ENCODE assay signal across 11 mouse cellular contexts in the genomic region with DNA sequence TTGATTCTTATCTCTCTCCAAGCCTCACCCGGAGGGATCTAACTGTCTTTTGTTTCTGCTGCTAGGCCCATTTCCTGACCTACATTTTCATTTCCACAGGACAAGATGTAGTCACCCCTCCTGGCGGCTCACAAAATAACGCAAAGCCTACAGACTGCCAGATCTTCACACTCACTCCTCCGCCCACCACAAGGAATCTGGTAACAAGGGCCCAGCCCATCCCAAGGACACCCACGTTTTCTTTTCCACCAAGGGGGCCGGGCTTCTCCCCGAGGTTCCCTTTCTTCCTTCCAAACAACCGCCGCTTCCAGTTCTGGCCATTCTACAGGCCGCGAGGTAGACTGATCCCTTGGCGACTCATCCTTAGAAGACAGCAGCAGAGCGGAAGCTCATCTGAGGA. TPM values are rescaled to one million over a fixed set of nuclear protein-coding genes. Genes with fewer than 3 reads are reported as not detected.
DNase-seq lines count a peak whose midpoint lies in the region; ATAC-seq and TF ChIP-seq lines count a peak whose summit lies in the region.
"Had no signal": no experiment of that assay in that cellular context is flagged by ENCODE, and none has a peak within 500 bp of the region (broad histone marks: within the 10 kb centered on the region; RNA-seq: fewer than 3 reads in every experiment).

No protein-coding gene starts in this region.

- H3K4me1 ChIP-seq in E14TG2a.4 (replicated peaks; ENCODE audit: low read depth, low read length), result peaks cover 37% of the 10 kb centered on the region
- H3K4me1 ChIP-seq in forebrain, embryonic 13.5 days, result no peaks in the 10 kb centered on the region

- peak overlapping the region; percentile 35 for H3K27ac ChIP-seq in gastrocnemius, adult 2 months
- H3K27ac ChIP-seq in forebrain, embryonic 13.5 days, result no peak overlapping the region

- H3K36me3 ChIP-seq in E14TG2a.4 (ENCODE audit: insufficient read depth, low read length), result no peaks in the 10 kb centered on the region
- no peaks in the 10 kb centered on the region for H3K36me3 ChIP-seq in forebrain, embryonic 13.5 days (ENCODE audit: poor library complexity, severe bottlenecking)

- peaks cover 21% of the 10 kb centered on the region for H3K9me3 ChIP-seq in E14TG2a.4 (ENCODE audit: low read length)
- H3K9me3 ChIP-seq in forebrain, embryonic 13.5 days (replicated peaks), result peaks cover 5% of the 10 kb centered on the region; the same call in 1 of the 2 replicates

- no peaks in the 10 kb centered on the region for H3K27me3 ChIP-seq in E14TG2a.4 (ENCODE audit: insufficient read depth, low read length)
- H3K27me3 ChIP-seq in forebrain, embryonic 13.5 days, result no peaks in the 10 kb centered on the region

- H3K4me2 ChIP-seq in forebrain, embryonic 13.5 days, result no peak overlapping the region

- no peak overlapping the region for H3K9ac ChIP-seq in forebrain, embryonic 13.5 days

- peak; percentile 20 for DNase-seq in gastrocnemius, adult 2 months
- DNase-seq in gastrocnemius, postnatal 14 days, result no peak
- DNase-seq in brain, adult 2 months (ENCODE audit: low read depth, low spot score), result peak; percentile 77
- peak; percentile 18 to 65 for DNase-seq in left cerebral cortex, adult 9 months (ENCODE audit: low spot score in 2 of 2)
- DNase-seq in natural killer cell, adult 2 months (ENCODE audit: low spot score in 2 of 2), result no peak
- no peak for DNase-seq in cerebellum, adult 9-10 months

- intact Hi-C loops in gastrocnemius, adult 2 months (cut with DNase I), result no loop called here
- intact Hi-C loops in gastrocnemius, postnatal 14 days (cut with DNase I; ENCODE audit: low total_unique reads), result no loop called here

- TF ChIP-seq CTCF in gastrocnemius, adult 2 months (IDR thresholded peaks at IDR 0.05), result no peak
- TF ChIP-seq CTCF in E14TG2a.4 (conservative IDR thresholded peaks at IDR 0.05; ENCODE audit: low read length), result no peak

- no peak for ATAC-seq in forebrain, embryonic 13.5 days

- WGBS in forebrain, embryonic 13.5 days, result 65% methylated on average over 13 of the region's 13 CpGs

- H3K4me3 ChIP-seq in gastrocnemius, adult 2 months, result peak overlapping the region; percentile 46
- peak overlapping the region; percentile 30 for H3K4me3 ChIP-seq in E14TG2a.4 (replicated peaks; ENCODE audit: low read length)
- H3K4me3 ChIP-seq in forebrain, embryonic 13.5 days, result no peak overlapping the region

RNA-seq across cellular contexts. Expression of a gene that starts 7.3 kb away (rescaled TPM):
- not detected for total RNA-seq in gastrocnemius, adult 2 months (2021)
- total RNA-seq in gastrocnemius, postnatal 14 days (2021), result not detected
- polyA plus RNA-seq in forebrain, embryonic 13.5 days (2015; fragmentation: Nextera tagmentation; extraction: Ambion mirVana), result not detected in 2 replicates
- total RNA-seq: hematopoietic stem cell, adult 5-6 weeks; megakaryocyte-erythroid progenitor cell, adult 5-6 weeks had no signal
- polyA plus RNA-seq: limb, embryonic 11.5 days had no signal

RNA-seq across cellular contexts. Expression of a gene that starts 31.7 kb away (rescaled TPM):
- 10 to 100 TPM; 28.2 to 31.2 TPM for total RNA-seq in gastrocnemius, adult 2 months (2021)
- total RNA-seq in gastrocnemius, postnatal 14 days (2021), result 10 to 100 TPM; 28.0 to 29.5 TPM
- 67.6 and 70.0 TPM in 2 replicates for polyA plus RNA-seq in forebrain, embryonic 13.5 days (2015; fragmentation: Nextera tagmentation; extraction: Ambion mirVana)

RNA-seq across cellular contexts. Expression of a gene that starts 49.1 kb away (rescaled TPM):
- 1 to 10 TPM; 3.9 to 5.1 TPM for total RNA-seq in gastrocnemius, adult 2 months (2021)
- total RNA-seq in gastrocnemius, postnatal 14 days (2021), result 1 to 10 TPM; 3.9 to 4.6 TPM
- 1.4 and 2.1 TPM in 2 replicates for polyA plus RNA-seq in forebrain, embryonic 13.5 days (2015; fragmentation: Nextera tagmentation; extraction: Ambion mirVana)
- total RNA-seq: hematopoietic stem cell, adult 5-6 weeks had no signal

Comparison
In these comparisons a context has a peak if more than half of its experiments do, and no peak if none do; other contexts are left out.
1. DNase-seq: peak in gastrocnemius, adult 2 months (single experiment), brain, adult 2 months (single experiment) and left cerebral cortex, adult 9 months (2 of 2); none in gastrocnemius, postnatal 14 days (single experiment), natural killer cell, adult 2 months (0 of 2) and cerebellum, adult 9-10 months (single experiment).